11 mouse cellular contexts compared by ENCODE assay signal in the genomic region with DNA sequence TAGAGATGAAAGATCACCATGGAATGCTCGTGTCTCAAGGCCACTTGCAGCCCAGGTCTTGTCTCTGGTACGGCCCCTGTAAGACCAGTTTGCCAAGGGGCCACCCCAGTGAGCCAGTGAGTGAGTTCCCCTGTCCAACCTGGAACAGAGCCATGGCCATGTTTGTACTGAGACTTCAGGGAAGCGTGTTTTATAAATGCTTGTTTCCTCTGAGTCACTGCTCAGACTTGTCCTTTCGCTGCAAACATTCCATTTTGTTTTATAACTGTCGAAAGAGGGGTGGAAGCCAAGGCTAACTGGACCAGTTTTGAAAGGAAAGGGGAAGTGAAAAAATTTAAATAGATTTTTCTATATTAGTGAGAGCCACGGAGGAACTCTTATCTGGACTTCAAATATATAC. TPM values are rescaled to one million over a fixed set of nuclear protein-coding genes. Genes with fewer than 3 reads are reported as not detected.
DNase-seq lines count a peak whose midpoint lies in the region; ATAC-seq lines count a peak whose summit lies in the region.
"Had no signal": no experiment of that assay in that cellular context is flagged by ENCODE, and none has a peak within 500 bp of the region (broad histone marks: within the 10 kb centered on the region; RNA-seq: fewer than 3 reads in every experiment).

No protein-coding gene starts in this region.

- no peak overlapping the region for H3K27ac ChIP-seq in embryonic facial prominence, embryonic 14.5 days (replicated peaks; ENCODE audit: low read depth, low read length)
- H3K27ac ChIP-seq in hindbrain, embryonic 16.5 days (ENCODE audit: low read depth, low read length), result no peak overlapping the region
- H3K27ac ChIP-seq: liver, embryonic 14.5 days had no signal

- DNase-seq in cerebellum, postnatal 14 days, result peak; percentile 29 to 35
- DNase-seq in cerebellum, postnatal 25 days, result no peak
- peak; percentile 34 for DNase-seq in 3134 (ENCODE audit: extremely low read depth, insufficient read length, low spot score)
- peak; percentile 76 for DNase-seq in embryonic facial prominence, embryonic 14.5 days (ENCODE audit: low spot score)
- peak; percentile 78 for DNase-seq in lung, postnatal 14 days
- no peak for DNase-seq in c-Kit-positive CD71-positive TER-119-positive erythroid progenitor cells, embryonic 14.5 days (ENCODE audit: low spot score)
- no peak for DNase-seq in MN1 (ENCODE audit: low spot score)
- DNase-seq: thymus, adult 18-20 months had no signal

- ATAC-seq in embryonic facial prominence, embryonic 14.5 days (ENCODE audit: low read depth), result no peak
- no peak for ATAC-seq in hindbrain, embryonic 16.5 days

- H3K27me3 ChIP-seq in embryonic facial prominence, embryonic 14.5 days (replicated peaks; ENCODE audit: control insufficient read depth, insufficient read depth, low read length), result no peaks in the 10 kb centered on the region
- H3K27me3 ChIP-seq in hindbrain, embryonic 16.5 days (replicated peaks; ENCODE audit: control insufficient read depth, insufficient read depth, low read length), result no peaks in the 10 kb centered on the region

- H3K36me3 ChIP-seq in embryonic facial prominence, embryonic 14.5 days (ENCODE audit: control insufficient read depth, insufficient read depth, low read length), result no peaks in the 10 kb centered on the region
- H3K36me3 ChIP-seq in hindbrain, embryonic 16.5 days (ENCODE audit: control insufficient read depth, insufficient read depth, low read length), result no peaks in the 10 kb centered on the region

- H3K9ac ChIP-seq in embryonic facial prominence, embryonic 14.5 days (ENCODE audit: low read depth, low read length), result no peak overlapping the region
- no peak overlapping the region for H3K9ac ChIP-seq in hindbrain, embryonic 16.5 days (ENCODE audit: low read depth, low read length)
- H3K9ac ChIP-seq: liver, embryonic 14.5 days had no signal

- H3K4me1 ChIP-seq in embryonic facial prominence, embryonic 14.5 days (ENCODE audit: control insufficient read depth, insufficient read depth, low read length), result no peaks in the 10 kb centered on the region
- no peaks in the 10 kb centered on the region for H3K4me1 ChIP-seq in hindbrain, embryonic 16.5 days (ENCODE audit: control insufficient read depth, insufficient read depth, low read depth, low read length)

- H3K9me3 ChIP-seq in embryonic facial prominence, embryonic 14.5 days (ENCODE audit: control insufficient read depth, low read length), result no peaks in the 10 kb centered on the region
- H3K9me3 ChIP-seq in hindbrain, embryonic 16.5 days (ENCODE audit: control insufficient read depth, low read length), result no peaks in the 10 kb centered on the region

- WGBS in embryonic facial prominence, embryonic 14.5 days, result 47% methylated on average over 6 of the region's 6 CpGs
- WGBS in hindbrain, embryonic 16.5 days, result 52% methylated on average over 6 of the region's 6 CpGs

- H3K4me2 ChIP-seq in embryonic facial prominence, embryonic 14.5 days (ENCODE audit: low read depth, low read length), result no peak overlapping the region
- no peak overlapping the region for H3K4me2 ChIP-seq in hindbrain, embryonic 16.5 days (ENCODE audit: low read length)

- H3K4me3 ChIP-seq in embryonic facial prominence, embryonic 14.5 days (ENCODE audit: low read depth, low read length), result no peak overlapping the region
- H3K4me3 ChIP-seq in hindbrain, embryonic 16.5 days (ENCODE audit: low read length), result no peak overlapping the region

RNA-seq across cellular contexts. Expression of a gene that starts 37.2 kb away (rescaled TPM):
- polyA plus RNA-seq in embryonic facial prominence, embryonic 14.5 days (2014; fragmentation: Nextera tagmentation; extraction: Ambion mirVana), result 8.5 and 9.4 TPM in 2 replicates
- 22.6 and 23.5 TPM in 2 replicates for polyA plus RNA-seq in hindbrain, embryonic 16.5 days (2015; fragmentation: Nextera tagmentation; extraction: Ambion mirVana)
- polyA plus RNA-seq: C2C12 had no signal

Comparison
In these comparisons a context has a peak if more than half of its experiments do, and no peak if none do; other contexts are left out.
1. DNase-seq: peak in cerebellum, postnatal 14 days (2 of 2), 3134 (single experiment), embryonic facial prominence, embryonic 14.5 days (single experiment) and lung, postnatal 14 days (single experiment); none in cerebellum, postnatal 25 days (0 of 2), c-Kit-positive CD71-positive TER-119-positive erythroid progenitor cells, embryonic 14.5 days (single experiment) and MN1 (single experiment).